Mouse (Mus musculus): Measurements from ENCODE around the gene Gm45208. TPM values are rescaled to one million over a fixed set of nuclear protein-coding genes. Genes with fewer than 3 reads are reported as not detected.
"Not testable (repeated sequence)": the region's sequence is repeated elsewhere in the genome, so short reads cannot be mapped to it uniquely, and the experiment has no call there.

The Gm45208 gene
- polyA plus RNA-seq, 1 experiment from 2014 or later, result not detected

DNA sequence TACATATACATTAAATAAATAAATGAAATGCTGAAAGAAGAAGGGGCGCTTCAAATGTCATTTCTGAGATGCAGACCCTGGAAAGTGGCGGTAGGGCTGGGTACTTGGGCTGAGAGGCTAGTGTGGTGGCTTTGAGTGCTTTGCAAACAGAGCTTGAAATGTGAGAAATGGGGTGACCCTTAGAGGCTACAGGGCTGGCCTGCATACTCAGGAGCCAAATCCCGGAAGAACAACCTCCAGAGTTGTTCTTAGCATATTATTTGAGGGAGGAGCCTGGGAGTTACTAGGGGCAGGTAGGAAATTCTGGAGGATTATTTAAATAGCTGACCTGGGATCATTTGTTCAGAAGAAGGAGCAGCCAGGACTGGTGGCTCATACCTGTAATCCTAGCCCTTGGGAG is 31.6 kb upstream of the Gm45208 start:
- Histone ChIP-seq H3K9me3 (no peaks in the 10 kb centered on the region), H3K4me3 (replicated peaks) (no peak overlapping the region), H3K4me2 (no peak overlapping the region), H3K4me1 (replicated peaks) (no peaks in the 10 kb centered on the region), H3K27me3 (no peaks in the 10 kb centered on the region), H3K27ac (no peak overlapping the region), H3K9ac (replicated peaks) (no peak overlapping the region), H3K36me3 (no peaks in the 10 kb centered on the region)
- no peak for ATAC-seq (ENCODE audit: insufficient number of reproducible peaks, insufficient read depth, low FRiP score, low TSS enrichment, low read depth)
- 67% methylated on average over 3 of the region's 3 CpGs for WGBS

DNA sequence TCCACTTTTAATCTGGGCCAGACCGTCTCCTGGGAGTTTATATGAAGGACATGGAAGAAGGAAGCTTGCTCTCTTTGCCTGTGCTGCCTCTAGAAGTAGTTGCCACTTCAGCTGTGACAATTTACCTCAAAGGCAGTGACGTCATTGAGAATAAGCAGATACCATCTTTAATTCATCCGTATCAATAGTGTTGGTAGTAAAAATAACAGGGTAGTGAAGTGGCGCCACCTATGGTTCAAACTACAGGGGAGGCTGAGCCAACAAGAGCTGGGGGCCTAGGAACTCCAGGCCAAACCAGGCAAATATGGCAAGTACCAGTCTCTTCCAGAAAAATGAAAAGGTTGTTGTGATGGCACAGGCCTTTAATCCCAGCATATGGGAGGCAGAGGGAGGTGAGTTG is 29.2 kb upstream of the Gm45208 start:
- H3K4me1 ChIP-seq (replicated peaks), result no peaks in the 10 kb centered on the region
- 37% methylated on average over 4 of the region's 4 CpGs for WGBS
- ATAC-seq (ENCODE audit: insufficient number of reproducible peaks, insufficient read depth, low FRiP score, low TSS enrichment, low read depth), result no peak

DNA sequence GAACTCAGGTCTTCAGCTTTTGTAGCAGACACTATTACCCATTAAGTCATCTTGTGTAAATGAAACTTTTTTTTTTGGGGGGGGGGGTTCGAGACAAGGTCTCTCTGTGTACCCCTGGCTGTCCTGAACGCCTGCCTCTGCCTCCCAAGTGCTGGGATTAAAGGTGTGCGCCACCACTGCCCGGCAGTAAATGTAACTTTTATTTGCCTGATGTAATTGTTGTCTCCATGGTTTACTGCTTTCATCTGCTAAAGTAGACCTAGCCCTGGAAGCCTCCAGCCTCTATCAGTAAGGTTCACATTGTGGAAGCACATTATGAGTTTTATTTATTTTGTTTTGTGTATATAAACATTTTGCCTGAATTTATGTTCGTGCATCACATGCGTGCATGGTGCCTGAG is 25.5 kb upstream of the Gm45208 start:
- WGBS, result 36% methylated on average over 6 of the region's 6 CpGs

More for the DNA sequence above, 29.2 kb upstream of the Gm45208 start:
- no peaks in the 10 kb centered on the region for H3K36me3 ChIP-seq
- H3K9ac ChIP-seq (replicated peaks), result no peak overlapping the region
- H3K27me3 ChIP-seq, result no peaks in the 10 kb centered on the region
- H3K27ac ChIP-seq, result no peak overlapping the region
- no peak overlapping the region for H3K4me2 ChIP-seq
- H3K9me3 ChIP-seq, result no peaks in the 10 kb centered on the region
- no peak overlapping the region for H3K4me3 ChIP-seq (replicated peaks)

DNA sequence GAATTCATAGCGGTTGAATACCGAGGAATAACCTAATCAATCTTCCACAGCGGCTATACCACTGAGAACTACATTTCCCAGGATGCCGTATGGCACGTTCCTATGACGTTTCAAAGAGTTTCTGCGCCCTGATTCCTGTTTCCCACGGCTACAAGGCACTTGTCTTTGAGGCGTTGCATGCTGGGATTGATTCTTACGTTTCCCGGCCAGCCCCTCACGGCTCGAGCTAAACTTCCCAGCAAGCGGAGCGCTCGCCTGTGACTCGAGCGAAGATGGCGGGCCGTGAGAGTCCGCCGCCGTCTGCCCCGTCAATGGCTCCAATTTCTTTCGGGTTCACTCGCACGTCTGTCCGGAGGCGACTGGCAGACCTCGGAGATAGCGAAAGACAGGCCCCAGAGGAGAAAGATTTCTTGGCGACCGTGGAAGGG is 25.1 kb upstream of the Gm45208 start, which contains the start of gene Gpkow:
Gpkow (plus strand) TSS at position 178 of the 428 bp plus-strand sequence.
- Histone ChIP-seq H3K36me3 (peaks cover 26% of the 10 kb centered on the region; the same call in 1 of the 2 replicates), H3K27me3 (no peaks in the 10 kb centered on the region), H3K4me1 (replicated peaks) (no peaks in the 10 kb centered on the region), H3K9ac (replicated peaks) (peak within 1 kb of the TSS; percentile 59), H3K27ac (no peak within 1 kb of the TSS), H3K4me2 (peak within 1 kb of the TSS; percentile 59), H3K4me3 (replicated peaks) (peak within 1 kb of the TSS; percentile 58), H3K9me3 (no peaks in the 10 kb centered on the region)
- 9% methylated on average over 33 of the region's 33 CpGs for WGBS
- peak; percentile 95 for ATAC-seq (ENCODE audit: insufficient number of reproducible peaks, insufficient read depth, low FRiP score, low TSS enrichment, low read depth)

More for the DNA sequence above, 25.5 kb upstream of the Gm45208 start:
- Histone ChIP-seq H3K9ac (replicated peaks) (no peak overlapping the region), H3K27me3 (no peaks in the 10 kb centered on the region), H3K9me3 (no peaks in the 10 kb centered on the region), H3K4me1 (replicated peaks) (no peaks in the 10 kb centered on the region), H3K4me2 (peak overlapping the region; percentile 42), H3K27ac (no peak overlapping the region), H3K4me3 (replicated peaks) (peak overlapping the region; percentile 58; the same call in 1 of the 2 replicates), H3K36me3 (peaks cover 23% of the 10 kb centered on the region; the same call in 1 of the 2 replicates)
- ATAC-seq (ENCODE audit: insufficient number of reproducible peaks, insufficient read depth, low FRiP score, low TSS enrichment, low read depth), result peak; percentile 30; the same call in 1 of the 2 replicates

DNA sequence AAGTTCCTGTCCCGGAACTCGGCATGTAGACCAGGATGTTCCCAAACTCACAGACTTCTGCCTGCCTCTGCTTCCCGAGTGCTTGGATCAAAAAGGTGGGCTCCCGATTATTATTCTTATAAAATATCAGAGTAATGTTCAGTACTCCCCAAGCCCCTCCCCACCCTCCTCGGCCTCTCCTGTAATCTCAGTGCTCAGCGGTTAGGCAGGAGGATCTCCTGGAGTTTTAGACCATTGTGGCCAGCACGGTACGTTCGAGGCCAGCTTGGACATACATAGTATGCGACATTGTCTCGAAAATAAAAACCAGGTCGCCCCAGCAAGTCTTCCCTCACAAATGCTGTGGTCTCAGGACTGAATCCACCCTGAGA is 8.3 kb upstream of the Gm45208 start:
- not testable (repeated sequence) for H3K36me3 ChIP-seq; H3K27ac ChIP-seq; H3K27me3 ChIP-seq; H3K9ac ChIP-seq (replicated peaks); H3K4me1 ChIP-seq (replicated peaks); H3K9me3 ChIP-seq
- H3K4me3 ChIP-seq (replicated peaks), result peak overlapping the region; percentile 35
- ATAC-seq (ENCODE audit: insufficient number of reproducible peaks, insufficient read depth, low FRiP score, low TSS enrichment, low read depth), result peak; percentile 73
- peak overlapping the region; percentile 51 for H3K4me2 ChIP-seq
- WGBS, result 30% methylated on average over 6 of the region's 12 CpGs

DNA sequence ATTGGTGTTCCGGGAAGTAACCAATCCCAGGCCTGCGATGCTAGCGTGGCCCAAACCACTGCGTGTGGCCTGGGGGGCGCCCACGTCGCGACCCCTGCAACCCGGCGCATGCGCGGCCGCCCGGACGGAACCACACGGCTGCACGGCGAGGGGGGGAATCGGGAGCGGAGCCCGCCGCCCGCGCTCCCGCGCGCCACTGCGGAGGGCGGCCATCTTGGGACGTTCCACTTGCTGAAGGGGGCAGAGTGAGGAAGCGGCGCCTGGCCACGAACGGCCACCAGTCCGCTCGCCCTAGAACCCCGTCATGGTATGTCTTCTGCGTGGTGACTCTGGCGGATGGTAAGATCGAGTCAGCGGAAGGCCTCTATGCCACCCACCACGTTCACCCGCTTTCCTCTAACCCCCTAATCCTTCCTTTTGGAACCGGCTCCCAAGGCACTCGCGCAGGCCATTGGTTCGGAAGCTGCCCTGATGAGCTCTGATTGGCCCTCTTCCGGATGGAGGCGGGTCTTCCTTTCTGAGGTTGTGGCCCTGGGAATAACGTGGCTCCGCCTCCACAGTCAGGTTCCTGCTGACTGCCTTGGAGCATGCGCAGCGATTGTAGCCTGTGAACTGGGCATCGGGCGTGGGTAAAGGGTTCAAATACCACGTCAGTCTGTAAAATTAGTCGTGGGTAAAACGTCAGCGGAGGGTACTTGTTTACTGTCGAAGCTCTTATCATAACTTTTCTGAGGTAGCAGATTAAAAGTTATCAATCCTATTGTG is 7.7 kb upstream of the Gm45208 start, which contains the start of gene Wdr45:
Wdr45 (plus strand) TSS at position 199 of the 765 bp plus-strand sequence.
- not testable (repeated sequence) for H3K27me3 ChIP-seq; H3K9me3 ChIP-seq; H3K27ac ChIP-seq; H3K4me1 ChIP-seq (replicated peaks); H3K9ac ChIP-seq (replicated peaks); H3K36me3 ChIP-seq
- 15% methylated on average over 22 of the region's 60 CpGs for WGBS
- ATAC-seq (ENCODE audit: insufficient number of reproducible peaks, insufficient read depth, low FRiP score, low TSS enrichment, low read depth), result peak; percentile 96
- Histone ChIP-seq H3K4me2 (peak within 1 kb of the TSS; percentile 51), H3K4me3 (replicated peaks) (peak within 1 kb of the TSS; percentile 35)

DNA sequence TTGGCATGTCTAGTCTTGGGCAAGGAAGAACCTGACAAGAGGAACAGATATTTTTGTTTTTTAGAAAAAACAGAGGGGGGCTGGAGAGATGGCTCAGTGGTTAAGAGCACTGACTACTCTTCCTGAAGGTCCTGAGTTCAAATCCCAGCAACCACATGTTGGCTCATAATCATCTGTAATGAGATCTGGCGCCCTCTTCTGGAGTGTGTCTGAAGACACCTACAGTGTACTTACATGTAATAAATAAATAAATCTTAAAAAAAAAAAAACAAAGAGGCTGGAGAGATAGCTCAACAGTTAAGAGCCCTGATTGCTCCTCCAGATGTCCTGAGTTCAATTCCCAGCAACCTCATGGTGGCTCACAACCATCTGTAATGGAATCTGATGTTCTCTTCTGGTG is 6.0 kb upstream of the Gm45208 start:
- not testable (repeated sequence) for H3K4me2 ChIP-seq; ATAC-seq (ENCODE audit: insufficient number of reproducible peaks, insufficient read depth, low FRiP score, low TSS enrichment, low read depth); H3K27me3 ChIP-seq; H3K36me3 ChIP-seq; H3K4me3 ChIP-seq (replicated peaks); H3K4me1 ChIP-seq (replicated peaks); H3K27ac ChIP-seq; H3K9ac ChIP-seq (replicated peaks); H3K9me3 ChIP-seq
- WGBS, result 61% methylated on average over 1 of the region's 1 CpGs

DNA sequence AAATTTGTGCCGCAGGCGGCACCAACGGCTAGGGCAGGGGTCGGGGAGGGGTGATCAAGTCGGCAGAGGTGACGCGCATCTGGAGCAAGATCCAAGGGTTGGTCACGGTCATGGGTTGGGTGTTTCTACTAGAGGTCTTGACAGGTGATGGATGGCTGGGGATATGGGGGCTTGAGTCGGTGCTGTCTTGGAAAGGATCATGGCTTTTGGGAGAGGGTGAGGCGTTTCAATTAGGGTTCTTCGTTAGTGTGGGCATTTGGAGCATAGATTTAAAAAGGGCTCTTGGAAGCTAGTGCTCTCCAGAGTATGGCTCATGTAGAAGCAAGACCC is 202 bp downstream of the Gm45208 start:
- peak overlapping the region; percentile 63 for H3K9ac ChIP-seq (replicated peaks)
- ATAC-seq (ENCODE audit: insufficient number of reproducible peaks, insufficient read depth, low FRiP score, low TSS enrichment, low read depth), result peak; percentile 48; the same call in 1 of the 2 replicates
- H3K4me1 ChIP-seq (replicated peaks), result peaks cover 4% of the 10 kb centered on the region; the same call in 1 of the 2 replicates
- H3K4me2 ChIP-seq, result peak overlapping the region; percentile 65
- WGBS, result 13% methylated on average over 11 of the region's 11 CpGs
- peaks cover 26% of the 10 kb centered on the region; the same call in 1 of the 2 replicates for H3K36me3 ChIP-seq
- H3K27ac ChIP-seq, result peak overlapping the region; percentile 87; the same call in 1 of the 2 replicates
- H3K27me3 ChIP-seq, result no peaks in the 10 kb centered on the region
- no peaks in the 10 kb centered on the region for H3K9me3 ChIP-seq
- peak overlapping the region; percentile 53 for H3K4me3 ChIP-seq (replicated peaks)

DNA sequence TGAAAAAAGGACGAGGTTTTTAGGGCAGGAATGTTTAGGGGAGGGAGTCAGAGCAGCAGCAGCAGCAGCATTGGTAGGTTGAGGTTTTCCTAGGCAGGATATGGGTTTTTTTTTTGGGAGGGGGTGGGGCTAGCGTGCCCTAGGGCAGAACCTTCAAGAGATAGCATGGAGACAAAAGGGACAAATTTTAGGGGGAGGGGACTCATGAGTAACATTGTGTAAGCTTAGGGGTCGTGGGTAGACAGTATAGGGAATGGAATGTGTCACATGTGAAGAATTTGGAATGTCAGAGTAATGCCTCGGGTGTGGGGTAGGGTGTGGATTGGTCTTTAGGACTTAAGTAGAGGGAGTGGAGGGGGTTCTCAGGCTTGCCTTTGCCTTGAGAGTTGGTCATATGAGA is 646 bp downstream of the Gm45208 start:
- Histone ChIP-seq H3K4me2 (peak overlapping the region; percentile 65), H3K36me3 (peaks cover 30% of the 10 kb centered on the region; the same call in 1 of the 2 replicates), H3K9ac (replicated peaks) (peak overlapping the region; percentile 63; the same call in 1 of the 2 replicates), H3K4me1 (replicated peaks) (peaks cover 4% of the 10 kb centered on the region; the same call in 1 of the 2 replicates), H3K27ac (no peak overlapping the region), H3K9me3 (no peaks in the 10 kb centered on the region), H3K4me3 (replicated peaks) (peak overlapping the region; percentile 53), H3K27me3 (no peaks in the 10 kb centered on the region)
- WGBS, result 25% methylated on average over 4 of the region's 4 CpGs
- no peak for ATAC-seq (ENCODE audit: insufficient number of reproducible peaks, insufficient read depth, low FRiP score, low TSS enrichment, low read depth)

DNA sequence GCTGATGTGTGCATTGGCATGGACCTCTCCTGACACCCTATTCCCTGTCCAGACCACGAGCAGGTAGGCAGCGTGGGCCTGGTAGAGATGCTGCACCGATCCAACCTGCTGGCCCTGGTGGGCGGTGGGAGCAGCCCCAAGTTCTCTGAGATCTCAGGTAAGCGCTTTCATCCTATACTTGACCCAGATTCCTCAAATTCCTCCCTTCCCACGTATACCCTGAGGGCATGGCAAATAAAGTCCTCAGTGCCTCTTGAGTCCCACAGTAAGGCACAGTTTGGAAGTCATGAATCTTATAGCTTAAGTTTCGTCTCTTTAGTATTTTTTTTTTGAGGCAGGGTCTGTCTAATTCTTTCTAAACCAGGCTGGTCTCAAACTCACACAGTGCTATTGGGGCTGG is 2.1 kb downstream of the Gm45208 start:
- Histone ChIP-seq H3K9me3 (no peaks in the 10 kb centered on the region), H3K27ac (no peak overlapping the region), H3K36me3 (peaks cover 31% of the 10 kb centered on the region; the same call in 1 of the 2 replicates), H3K9ac (replicated peaks) (no peak overlapping the region), H3K27me3 (no peaks in the 10 kb centered on the region), H3K4me1 (replicated peaks) (peaks cover 6% of the 10 kb centered on the region), H3K4me3 (replicated peaks) (no peak overlapping the region), H3K4me2 (no peak overlapping the region)
- 82% methylated on average over 7 of the region's 7 CpGs for WGBS
- ATAC-seq (ENCODE audit: insufficient number of reproducible peaks, insufficient read depth, low FRiP score, low TSS enrichment, low read depth), result no peak

DNA sequence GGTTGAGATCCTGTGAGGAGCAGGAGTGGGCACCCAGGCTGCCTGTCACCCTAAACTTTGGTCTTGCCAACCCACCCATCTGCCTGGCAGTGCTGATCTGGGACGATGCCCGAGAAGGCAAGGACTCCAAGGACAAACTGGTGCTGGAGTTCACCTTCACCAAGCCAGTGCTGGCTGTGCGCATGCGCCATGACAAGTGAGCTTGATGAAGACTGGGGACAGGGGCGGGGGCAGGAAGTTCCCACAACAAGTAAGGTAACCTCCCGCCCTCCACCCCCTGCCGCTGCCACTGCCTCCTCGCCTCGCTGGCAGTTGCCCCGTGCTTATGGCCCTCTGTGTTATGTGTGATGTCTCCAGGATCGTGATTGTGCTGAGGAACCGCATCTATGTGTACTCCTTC is 3.8 kb downstream of the Gm45208 start:
- ATAC-seq (ENCODE audit: insufficient number of reproducible peaks, insufficient read depth, low FRiP score, low TSS enrichment, low read depth), result no peak
- 84% methylated on average over 12 of the region's 12 CpGs for WGBS
- Histone ChIP-seq H3K9me3 (no peaks in the 10 kb centered on the region), H3K4me1 (replicated peaks) (peaks cover 11% of the 10 kb centered on the region), H3K4me3 (replicated peaks) (no peak overlapping the region), H3K4me2 (no peak overlapping the region), H3K36me3 (peaks cover 31% of the 10 kb centered on the region; the same call in 1 of the 2 replicates), H3K27ac (no peak overlapping the region), H3K27me3 (no peaks in the 10 kb centered on the region), H3K9ac (replicated peaks) (no peak overlapping the region)

Measured in limb, embryonic 12.5 days (tissue).